Mouse (Mus musculus): ENCODE results near the gene Anks1b.

DNA sequence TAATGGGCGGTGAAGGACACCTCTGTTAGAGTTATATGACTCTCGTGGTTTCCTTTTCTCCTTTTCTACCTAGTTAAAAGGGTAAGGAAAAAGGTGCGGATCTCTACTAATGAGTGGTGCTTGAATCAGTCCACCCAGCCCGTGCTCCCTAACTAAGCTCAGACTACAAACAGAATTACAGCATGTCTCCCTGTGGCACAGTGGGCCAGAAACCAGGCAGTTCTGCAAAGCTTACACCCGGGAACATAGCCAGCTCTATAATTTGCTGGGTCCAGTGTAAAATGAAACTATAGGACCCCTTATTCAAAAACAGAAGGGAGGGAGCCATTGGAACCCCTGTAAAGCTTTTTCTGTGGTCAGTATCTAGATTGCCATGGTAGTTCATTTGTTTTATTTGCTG is 754.2 kb downstream of the Anks1b start:
- no peak for TF ChIP-seq CTCF (conservative IDR thresholded peaks at IDR 0.05; ENCODE audit: insufficient read depth, insufficient read length, low read depth, low read length)
- no peak for TF ChIP-seq POLR2A (IDR thresholded peaks at IDR 0.05; ENCODE audit: low read depth, low read length)

Data from kidney, adult 2 months (tissue).